Mouse (Mus musculus) ES-E14 (cell line): ENCODE measurements around the gene Ankrd1.

Experiments
- HCFC1 ChIP-seq: IDR thresholded peaks from 2 replicates; pipeline ENCODE4 v1.6.1; 2012; ENCODE audit warnings: low read length, inconsistent platforms, borderline replicate concordance; ENCODE audit not compliant: insufficient read depth
- ZC3H11A ChIP-seq: IDR thresholded peaks from 2 replicates; pipeline ENCODE4 v1.6.1; 2012; ENCODE audit warnings: low read depth, mild to moderate bottlenecking, inconsistent platforms, low read length, borderline replicate concordance

DNA sequence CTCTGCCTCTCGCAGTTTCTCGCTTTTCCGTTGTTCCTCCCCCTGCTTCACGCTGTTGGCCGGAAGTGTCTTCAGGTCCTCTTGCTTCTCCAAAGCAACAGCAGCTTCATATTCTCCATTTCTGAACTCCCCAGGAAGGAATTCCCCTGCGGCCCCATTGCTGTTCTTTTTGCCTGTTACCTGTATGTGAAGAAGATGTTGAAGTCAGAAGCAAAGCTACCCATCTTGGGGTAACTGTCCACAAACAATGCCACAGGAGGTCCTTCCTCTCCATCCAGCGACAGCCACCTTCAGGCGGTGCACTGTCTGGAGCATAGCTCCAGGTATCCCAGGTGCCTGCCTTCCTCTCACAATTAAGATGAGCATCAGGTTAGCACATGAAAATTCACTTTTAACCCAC is 680 bp downstream of the Ankrd1 start:
- TF ChIP-seq HCFC1 (no peak), ZC3H11A (no peak)
